ENCODE assay signal across 8 mouse cellular contexts in the genomic region with DNA sequence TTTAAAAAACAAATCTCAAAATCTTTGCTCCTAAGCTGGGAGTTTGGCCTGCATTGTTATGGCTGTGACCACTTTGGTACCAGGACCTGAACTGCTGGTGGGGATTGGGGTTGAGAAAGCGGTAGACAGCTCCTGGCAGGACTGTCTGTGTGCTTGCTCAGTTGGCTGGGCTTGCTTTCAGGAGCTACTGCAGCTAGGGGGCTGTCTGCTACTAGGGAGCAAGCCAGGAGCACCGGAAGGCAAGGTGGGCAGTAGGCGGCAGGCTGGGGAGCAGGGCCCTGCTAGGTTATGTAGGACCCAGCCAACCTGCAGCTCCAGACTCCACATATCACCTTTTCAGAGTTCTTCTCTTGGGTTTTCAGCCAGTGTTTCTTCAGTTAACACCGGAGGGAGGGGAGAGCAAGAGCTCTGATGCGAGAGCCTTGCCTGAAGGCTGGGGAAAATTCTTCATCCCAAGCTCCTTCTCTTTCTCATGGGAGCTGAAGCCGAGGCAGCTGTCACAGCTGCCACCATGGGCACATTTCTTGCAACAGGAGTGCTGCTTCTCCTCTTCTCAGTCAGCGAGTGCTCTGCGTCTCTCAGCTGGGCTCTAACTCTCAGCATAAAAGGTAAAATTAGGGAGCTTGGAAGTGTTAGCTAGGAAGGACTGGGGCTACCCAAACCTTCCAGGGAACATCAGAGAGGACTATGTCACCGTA.
DNase-seq lines count a peak whose midpoint lies in the region; ATAC-seq lines count a peak whose summit lies in the region.

No protein-coding gene starts in this region.

- H3K27me3 ChIP-seq in intestine, embryonic 15.5 days (replicated peaks), result no peaks in the 10 kb centered on the region
- H3K27me3 ChIP-seq in intestine, embryonic 16.5 days (replicated peaks; ENCODE audit: control insufficient read depth, insufficient read depth, low read length), result no peaks in the 10 kb centered on the region
- H3K27me3 ChIP-seq in embryonic facial prominence, embryonic 13.5 days, result peaks cover 16% of the 10 kb centered on the region
- H3K27me3 ChIP-seq in midbrain, embryonic 16.5 days (ENCODE audit: control insufficient read depth, insufficient read depth, low read depth, low read length), result no peaks in the 10 kb centered on the region

- H3K4me3 ChIP-seq in intestine, embryonic 15.5 days (replicated peaks), result no peak overlapping the region
- no peak overlapping the region for H3K4me3 ChIP-seq in intestine, embryonic 16.5 days (ENCODE audit: low read length)
- H3K4me3 ChIP-seq in embryonic facial prominence, embryonic 13.5 days, result no peak overlapping the region
- H3K4me3 ChIP-seq in midbrain, embryonic 16.5 days (ENCODE audit: low read depth, low read length), result no peak overlapping the region

- H3K4me1 ChIP-seq in intestine, embryonic 15.5 days (replicated peaks), result peaks cover 47% of the 10 kb centered on the region
- H3K4me1 ChIP-seq in intestine, embryonic 16.5 days (ENCODE audit: control insufficient read depth, insufficient read depth, low read length), result peaks cover 47% of the 10 kb centered on the region
- peaks cover 55% of the 10 kb centered on the region for H3K4me1 ChIP-seq in embryonic facial prominence, embryonic 13.5 days
- peaks cover 30% of the 10 kb centered on the region for H3K4me1 ChIP-seq in midbrain, embryonic 16.5 days (ENCODE audit: control insufficient read depth, insufficient read depth, low read length)

- no peak overlapping the region for H3K9ac ChIP-seq in intestine, embryonic 15.5 days
- no peak overlapping the region for H3K9ac ChIP-seq in intestine, embryonic 16.5 days (ENCODE audit: low read depth, low read length)
- H3K9ac ChIP-seq in embryonic facial prominence, embryonic 13.5 days, result no peak overlapping the region
- H3K9ac ChIP-seq in midbrain, embryonic 16.5 days (ENCODE audit: low read depth, low read length), result no peak overlapping the region

- DNase-seq in heart, postnatal 25 days (ENCODE audit: low spot score), result peak; percentile 57
- peak; percentile 24 to 66 for DNase-seq in left cerebral cortex, postnatal 10 days (ENCODE audit: extremely low spot score in 1 of 2, low spot score in 2 of 2)
- DNase-seq in T-cell, adult 2 months (ENCODE audit: low spot score), result no peak

- WGBS in intestine, embryonic 15.5 days, result 42% methylated on average over 9 of the region's 9 CpGs
- WGBS in intestine, embryonic 16.5 days, result 53% methylated on average over 9 of the region's 9 CpGs
- 35% methylated on average over 9 of the region's 9 CpGs for WGBS in embryonic facial prominence, embryonic 13.5 days
- 26% methylated on average over 9 of the region's 9 CpGs for WGBS in midbrain, embryonic 16.5 days

- intact Hi-C loops in heart, postnatal 25 days (cut with DNase I), result loop anchor here (5.0 kb wide), 1 partner anchor 41 kb away; no protein-coding TSS in a partner anchor
- intact Hi-C loops in left cerebral cortex, postnatal 10 days (cut with DNase I), result no loop called here

- no peak overlapping the region for H3K4me2 ChIP-seq in intestine, embryonic 15.5 days (replicated peaks)
- no peak overlapping the region for H3K4me2 ChIP-seq in intestine, embryonic 16.5 days (ENCODE audit: low read depth, low read length)
- H3K4me2 ChIP-seq in embryonic facial prominence, embryonic 13.5 days, result 0 out of 2 replicates have a peak overlapping the region, but pooled peaks have one; percentile 3
- no peak overlapping the region for H3K4me2 ChIP-seq in midbrain, embryonic 16.5 days (ENCODE audit: low read length)

- no peak for ATAC-seq in intestine, embryonic 15.5 days
- no peak for ATAC-seq in intestine, embryonic 16.5 days
- ATAC-seq in embryonic facial prominence, embryonic 13.5 days (ENCODE audit: insufficient number of reproducible peaks, insufficient read depth, low FRiP score, low TSS enrichment, low read depth), result no peak
- ATAC-seq in midbrain, embryonic 16.5 days, result 0 out of 2 replicates have a peak, but pooled peaks have one; percentile 50
- ATAC-seq in CD4-positive, CD25-positive, alpha-beta regulatory T cell, adult 4 months, result no peak

- H3K27ac ChIP-seq in intestine, embryonic 15.5 days, result 0 out of 2 replicates have a peak overlapping the region, but pooled peaks have one; percentile 44
- H3K27ac ChIP-seq in intestine, embryonic 16.5 days (ENCODE audit: low read length), result no peak overlapping the region
- peak overlapping the region; percentile 58; the same call in 1 of the 2 replicates for H3K27ac ChIP-seq in embryonic facial prominence, embryonic 13.5 days
- H3K27ac ChIP-seq in midbrain, embryonic 16.5 days (ENCODE audit: low read length), result peak overlapping the region; percentile 6; the same call in 1 of the 2 replicates

- H3K9me3 ChIP-seq in intestine, embryonic 15.5 days, result no peaks in the 10 kb centered on the region
- no peaks in the 10 kb centered on the region for H3K9me3 ChIP-seq in intestine, embryonic 16.5 days (ENCODE audit: control insufficient read depth, low read length)
- no peaks in the 10 kb centered on the region for H3K9me3 ChIP-seq in embryonic facial prominence, embryonic 13.5 days
- H3K9me3 ChIP-seq in midbrain, embryonic 16.5 days (replicated peaks; ENCODE audit: control insufficient read depth, low read length, poor library complexity, severe bottlenecking), result no peaks in the 10 kb centered on the region

- H3K36me3 ChIP-seq in intestine, embryonic 15.5 days, result no peaks in the 10 kb centered on the region
- H3K36me3 ChIP-seq in intestine, embryonic 16.5 days (ENCODE audit: control insufficient read depth, insufficient read depth, low read length), result no peaks in the 10 kb centered on the region
- H3K36me3 ChIP-seq in embryonic facial prominence, embryonic 13.5 days, result no peaks in the 10 kb centered on the region
- no peaks in the 10 kb centered on the region for H3K36me3 ChIP-seq in midbrain, embryonic 16.5 days (ENCODE audit: control insufficient read depth, insufficient read depth, low read length)
